Mouse (Mus musculus) limb, embryonic 13.5 days (tissue): ENCODE results near the gene S1pr5. TPM values are rescaled to one million over a fixed set of nuclear protein-coding genes. Genes with fewer than 3 reads are reported as not detected.
"Not testable (repeated sequence)": the region's sequence is repeated elsewhere in the genome, so short reads cannot be mapped to it uniquely, and the experiment has no call there.

Source experiments
- ATAC-seq: fragments of 200-750 bp; cut with Nextera tagmentation; 2 replicates; pipeline ENCODE4 v1.8.0; 2017; ENCODE audit warnings: low read depth, moderate number of reproducible peaks, moderate TSS enrichment; ENCODE audit not compliant: low FRiP score
- H3K27ac ChIP-seq: fragments of 300-500 bp; sonication (generic); 2 replicates; pipeline ENCODE4 v1.5.1; 2015; ENCODE audit warnings: inconsistent platforms, mild to moderate bottlenecking, moderate library complexity
- H3K27me3 ChIP-seq: fragments of 300-500 bp; sonication (generic); 2 replicates; pipeline ENCODE4 v1.6.1; 2015; ENCODE audit warnings: mild to moderate bottlenecking, inconsistent platforms
- H3K36me3 ChIP-seq: fragments of 300-500 bp; sonication (generic); 2 replicates; pipeline ENCODE4 v1.6.1; 2015; ENCODE audit warnings: inconsistent platforms, mild to moderate bottlenecking, moderate library complexity
- H3K4me1 ChIP-seq: fragments of 300-500 bp; sonication (generic); 2 replicates; pipeline ENCODE4 v1.6.1; 2015; ENCODE audit warnings: inconsistent platforms
- H3K4me2 ChIP-seq: fragments of 300-500 bp; sonication (generic); replicated peaks from 2 replicates; pipeline ENCODE4 v1.6.1; 2015; ENCODE audit warnings: inconsistent platforms, mild to moderate bottlenecking, moderate library complexity
- H3K4me3 ChIP-seq: fragments of 300-500 bp; sonication (generic); 2 replicates; pipeline ENCODE4 v1.5.1; 2015; ENCODE audit warnings: moderate library complexity, mild to moderate bottlenecking, inconsistent platforms
- H3K9ac ChIP-seq: fragments of 300-500 bp; sonication (generic); 2 replicates; pipeline ENCODE4 v1.6.1; 2015; ENCODE audit warnings: mild to moderate bottlenecking, inconsistent platforms
- H3K9me3 ChIP-seq: fragments of 300-500 bp; sonication (generic); 2 replicates; pipeline ENCODE4 v1.6.1; 2016; ENCODE audit warnings: inconsistent platforms
- WGBS: fragments of 180-500 bp; shearing (Covaris S2); methylation state at CpG from one replicate; pipeline ENCODE4 v1.1.7; 2015; 5-methylcytosine and 5-hydroxymethylcytosine counted together
- polyA plus RNA-seq: library from polyadenylated mRNA; unstranded; fragments of >200 nt; fragmentation: Nextera tagmentation; extraction: Ambion mirVana; gene quantifications from 2 replicates; pipeline ENCODE4 v1.2.1, GENCODE M21; 2015

S1pr5 gene
- polyA plus RNA-seq, 1 experiment from 2014 or later = 0.83 TPM

GRCm38 (mm10) chr9:21277776-21278175 is 29.5 kb upstream of the S1pr5 start:
- WGBS = 97% methylated on average over 5 of the region's 5 CpGs
- Histone ChIP-seq H3K4me1 (no peaks in the 10 kb centered on the region), H3K9me3 (no peaks in the 10 kb centered on the region), H3K27me3 (no peaks in the 10 kb centered on the region), H3K4me3 (no peak overlapping the region), H3K27ac (no peak overlapping the region), H3K36me3 (peaks cover 96% of the 10 kb centered on the region), H3K9ac (no peak overlapping the region), H3K4me2 (no peak overlapping the region)
- ATAC-seq = no peak

DNA sequence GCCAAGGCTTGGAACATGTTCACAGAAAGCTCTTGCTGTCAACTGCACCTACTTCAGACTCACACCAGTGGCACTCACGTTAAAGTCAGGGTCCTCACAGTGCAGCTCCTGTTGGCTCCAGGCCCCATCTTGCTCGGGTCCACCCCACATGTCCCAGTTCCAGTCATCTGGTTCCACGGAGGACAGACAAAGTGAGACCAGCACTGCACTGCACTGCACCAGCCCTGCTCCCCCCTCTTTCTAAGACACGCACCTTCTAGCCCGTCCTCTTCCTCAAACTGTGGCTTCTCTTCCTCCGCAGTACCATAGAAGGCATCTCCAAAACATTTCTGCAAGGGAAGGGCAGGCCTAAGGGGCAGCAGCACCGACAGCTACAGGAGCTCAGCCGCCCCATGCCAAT is 28.1 kb upstream of the S1pr5 start:
- Histone ChIP-seq H3K4me1 (no peaks in the 10 kb centered on the region), H3K9me3 (no peaks in the 10 kb centered on the region), H3K4me3 (no peak overlapping the region), H3K27ac (no peak overlapping the region), H3K4me2 (no peak overlapping the region), H3K9ac (no peak overlapping the region), H3K27me3 (no peaks in the 10 kb centered on the region), H3K36me3 (peaks cover 97% of the 10 kb centered on the region)
- ATAC-seq = no peak
- 90% methylated on average over 8 of the region's 8 CpGs for WGBS

- no peaks in the 10 kb centered on the region for H3K4me1 ChIP-seq
- H3K4me2 ChIP-seq = no peak overlapping the region
- no peak overlapping the region for H3K4me3 ChIP-seq
- no peak overlapping the region for H3K9ac ChIP-seq
- WGBS = 87% methylated on average over 12 of the region's 12 CpGs
- no peaks in the 10 kb centered on the region for H3K27me3 ChIP-seq
- peaks cover 97% of the 10 kb centered on the region for H3K36me3 ChIP-seq
- H3K27ac ChIP-seq = no peak overlapping the region
- no peaks in the 10 kb centered on the region for H3K9me3 ChIP-seq
- no peak for ATAC-seq
These were observed 27.5 kb upstream of the S1pr5 start for GRCm38 (mm10) chr9:21275727-21276126.

DNA sequence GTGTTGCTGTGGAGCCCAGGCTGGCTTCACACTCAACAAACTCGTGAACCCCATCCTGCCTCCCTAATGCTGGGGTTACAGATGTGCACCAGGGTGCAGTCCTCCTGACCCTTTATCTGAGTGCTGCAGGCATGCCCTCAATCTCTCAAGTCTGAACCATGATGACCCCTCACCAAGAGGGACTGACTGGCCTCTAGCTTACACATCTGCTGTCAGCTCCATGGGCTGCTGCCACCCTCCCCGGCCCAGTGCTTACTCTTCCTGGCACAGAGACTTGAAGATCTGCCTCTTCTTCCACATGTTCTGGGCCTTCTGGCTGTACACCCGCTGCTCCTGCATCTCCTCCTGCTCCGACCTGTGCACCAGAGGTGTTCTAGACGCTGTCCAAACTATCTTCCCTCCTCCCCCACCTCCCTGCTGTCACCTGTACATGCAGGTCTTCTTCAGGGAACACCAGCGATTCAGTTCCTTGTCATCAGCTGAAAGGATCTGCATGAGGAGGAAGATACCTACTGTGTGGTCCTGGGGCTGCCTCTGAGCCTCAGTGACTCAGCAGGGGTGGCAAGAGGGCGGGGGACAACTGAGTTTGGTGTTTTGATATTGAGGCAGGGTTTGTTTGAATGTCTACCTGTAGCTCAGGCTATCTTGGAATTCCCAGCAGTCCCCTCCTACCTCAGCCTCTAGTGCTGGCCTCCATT is 26.9 kb upstream of the S1pr5 start:
- Histone ChIP-seq H3K9ac (no peak overlapping the region), H3K36me3 (peaks cover 98% of the 10 kb centered on the region), H3K27me3 (no peaks in the 10 kb centered on the region), H3K4me1 (no peaks in the 10 kb centered on the region), H3K4me2 (no peak overlapping the region), H3K27ac (no peak overlapping the region), H3K9me3 (no peaks in the 10 kb centered on the region), H3K4me3 (no peak overlapping the region)
- 83% methylated on average over 7 of the region's 7 CpGs for WGBS
- no peak for ATAC-seq

DNA sequence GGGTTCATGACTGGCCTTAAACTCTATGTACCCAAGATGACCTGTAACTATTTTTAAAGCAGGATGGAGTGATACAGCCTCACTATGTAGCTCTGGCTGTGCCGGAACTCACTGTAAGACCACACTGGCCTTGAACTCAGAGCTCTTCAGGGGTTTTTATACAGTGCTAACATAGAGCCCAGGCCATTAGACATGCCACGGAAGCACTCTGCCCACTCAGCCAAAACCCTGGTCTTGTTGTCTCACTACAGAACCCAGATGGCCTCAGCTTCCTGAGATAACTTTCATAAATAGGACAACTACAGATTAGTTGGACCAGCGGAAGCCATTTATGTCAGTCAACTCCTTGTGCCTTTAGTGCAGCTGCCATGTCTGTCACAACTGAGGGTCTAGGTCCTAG is 26.1 kb upstream of the S1pr5 start:
- Histone ChIP-seq H3K27me3 (no peaks in the 10 kb centered on the region), H3K9ac (no peak overlapping the region), H3K36me3 (peaks cover 96% of the 10 kb centered on the region), H3K9me3 (no peaks in the 10 kb centered on the region), H3K4me2 (no peak overlapping the region), H3K4me1 (no peaks in the 10 kb centered on the region), H3K4me3 (no peak overlapping the region), H3K27ac (no peak overlapping the region)
- no peak for ATAC-seq
- whole genome bisulfite sequencing = 89% methylated on average over 3 of the region's 3 CpGs

GRCm38 (mm10) chr9:21273520-21274228 is 25.4 kb upstream of the S1pr5 start:
- H3K4me1 ChIP-seq = no peaks in the 10 kb centered on the region
- H3K9me3 ChIP-seq = no peaks in the 10 kb centered on the region
- no peak overlapping the region for H3K27ac ChIP-seq
- no peak overlapping the region for H3K4me2 ChIP-seq
- no peak overlapping the region for H3K4me3 ChIP-seq
- 78% methylated on average over 7 of the region's 7 CpGs for WGBS
- no peak overlapping the region for H3K9ac ChIP-seq
- ATAC-seq = no peak
- no peaks in the 10 kb centered on the region for H3K27me3 ChIP-seq
- H3K36me3 ChIP-seq = peaks cover 96% of the 10 kb centered on the region

GRCm38 (mm10) chr9:21273094-21273493 is 24.9 kb upstream of the S1pr5 start:
- Histone ChIP-seq H3K36me3 (peaks cover 98% of the 10 kb centered on the region), H3K4me2 (no peak overlapping the region), H3K4me3 (no peak overlapping the region), H3K9ac (no peak overlapping the region), H3K4me1 (no peaks in the 10 kb centered on the region), H3K27me3 (no peaks in the 10 kb centered on the region), H3K9me3 (no peaks in the 10 kb centered on the region), H3K27ac (no peak overlapping the region)
- no peak for ATAC-seq
- WGBS = 87% methylated on average over 8 of the region's 8 CpGs

DNA sequence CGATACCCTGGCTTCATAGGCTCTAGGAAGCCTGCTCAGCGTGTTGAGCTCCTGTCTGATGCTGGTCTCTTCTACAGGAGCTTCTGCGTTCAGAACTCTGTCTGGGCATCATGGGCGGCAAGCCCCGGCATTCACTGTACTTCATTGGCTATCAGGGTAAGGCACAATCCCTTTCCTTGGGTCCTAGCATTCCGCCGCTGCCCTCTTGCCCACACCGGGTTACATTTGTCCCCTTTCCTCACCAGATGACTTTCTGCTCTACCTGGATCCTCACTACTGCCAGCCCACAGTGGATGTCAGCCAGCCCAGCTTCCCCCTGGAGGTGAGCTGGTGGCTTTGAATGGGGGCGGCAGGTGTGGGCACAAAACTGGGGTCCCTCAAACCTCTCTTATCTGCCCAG is 24.1 kb upstream of the S1pr5 start:
- H3K4me1 ChIP-seq = no peaks in the 10 kb centered on the region
- no peak overlapping the region for H3K9ac ChIP-seq
- no peak overlapping the region for H3K4me2 ChIP-seq
- H3K27ac ChIP-seq = no peak overlapping the region
- H3K9me3 ChIP-seq = no peaks in the 10 kb centered on the region
- H3K36me3 ChIP-seq = peaks cover 95% of the 10 kb centered on the region
- H3K4me3 ChIP-seq = no peak overlapping the region
- H3K27me3 ChIP-seq = no peaks in the 10 kb centered on the region
- 90% methylated on average over 9 of the region's 9 CpGs for WGBS
- ATAC-seq = no peak

- H3K4me2 ChIP-seq, H3K27me3 ChIP-seq, ATAC-seq, H3K27ac ChIP-seq, H3K9ac ChIP-seq, H3K9me3 ChIP-seq, H3K4me3 ChIP-seq: not testable (repeated sequence)
- peaks cover 74% of the 10 kb centered on the region for H3K36me3 ChIP-seq
- WGBS = 88% methylated on average over 5 of the region's 5 CpGs
- H3K4me1 ChIP-seq = peaks cover 18% of the 10 kb centered on the region
These were observed 21.3 kb upstream of the S1pr5 start for GRCm38 (mm10) chr9:21269590-21269989.

GRCm38 (mm10) chr9:21268305-21268704 is 20.1 kb upstream of the S1pr5 start:
- H3K27me3 ChIP-seq = no peaks in the 10 kb centered on the region
- H3K9ac ChIP-seq = no peak overlapping the region
- no peak overlapping the region for H3K4me3 ChIP-seq
- ATAC-seq = no peak
- no peaks in the 10 kb centered on the region for H3K9me3 ChIP-seq
- 92% methylated on average over 16 of the region's 16 CpGs for WGBS
- peaks cover 23% of the 10 kb centered on the region for H3K4me1 ChIP-seq
- no peak overlapping the region for H3K4me2 ChIP-seq
- peaks cover 61% of the 10 kb centered on the region for H3K36me3 ChIP-seq
- H3K27ac ChIP-seq = no peak overlapping the region

GRCm38 (mm10) chr9:21266889-21267288 is 18.6 kb upstream of the S1pr5 start:
- no peak overlapping the region; the same call in 1 of the 2 replicates for H3K4me2 ChIP-seq

DNA sequence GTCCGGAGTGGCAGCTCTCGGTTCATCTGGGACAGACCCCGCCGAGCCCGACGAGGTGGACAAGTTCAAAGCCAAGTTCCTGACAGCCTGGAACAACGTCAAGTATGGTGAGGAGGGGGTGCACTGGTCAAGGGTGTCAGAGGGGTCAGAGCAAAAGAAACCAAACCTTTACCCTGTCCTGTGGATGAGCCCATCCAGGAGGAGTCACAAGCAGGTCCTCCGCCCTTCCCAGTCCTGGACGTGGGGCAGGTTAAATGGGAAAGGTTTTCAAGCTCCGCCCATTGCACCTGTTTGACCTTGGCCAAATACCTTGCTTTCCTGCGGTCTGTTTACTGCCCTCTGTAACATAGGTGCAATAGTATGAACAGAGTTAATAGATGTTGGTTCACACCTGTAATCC is 17.4 kb upstream of the S1pr5 start:
- WGBS = 6% methylated on average over 11 of the region's 11 CpGs
- H3K4me3 ChIP-seq = peak overlapping the region; percentile 87
- peaks cover 23% of the 10 kb centered on the region for H3K4me1 ChIP-seq
- H3K9ac ChIP-seq = peak overlapping the region; percentile 87
- H3K27ac ChIP-seq = no peak overlapping the region
- peak overlapping the region; percentile 89 for H3K4me2 ChIP-seq
- peaks cover 34% of the 10 kb centered on the region for H3K36me3 ChIP-seq
- ATAC-seq = 0 out of 2 replicates have a peak, but pooled peaks have one; percentile 1
- H3K27me3 ChIP-seq = no peaks in the 10 kb centered on the region
- H3K9me3 ChIP-seq = no peaks in the 10 kb centered on the region

More at GRCm38 (mm10) chr9:21266889-21267288, 18.6 kb upstream of the S1pr5 start:
- ATAC-seq = no peak
- no peaks in the 10 kb centered on the region for H3K27me3 ChIP-seq
- H3K4me3 ChIP-seq = 0 out of 2 replicates have a peak overlapping the region, but pooled peaks have one; percentile 87
- no peaks in the 10 kb centered on the region for H3K9me3 ChIP-seq
- WGBS = 89% methylated on average over 5 of the region's 5 CpGs
- H3K27ac ChIP-seq = no peak overlapping the region
- peak overlapping the region; percentile 15; the same call in 1 of the 2 replicates for H3K9ac ChIP-seq
- peaks cover 23% of the 10 kb centered on the region for H3K4me1 ChIP-seq
- H3K36me3 ChIP-seq = peaks cover 47% of the 10 kb centered on the region
